Mouse (Mus musculus): Measurements from ENCODE around the gene Btbd35f26. TPM values are rescaled to one million over a fixed set of nuclear protein-coding genes. Genes with fewer than 3 reads are reported as not detected.
"Not testable (repeated sequence)": the region's sequence is repeated elsewhere in the genome, so short reads cannot be mapped to it uniquely, and the experiment has no call there.

Gene Btbd35f26
- not detected for total RNA-seq (2021)

DNA sequence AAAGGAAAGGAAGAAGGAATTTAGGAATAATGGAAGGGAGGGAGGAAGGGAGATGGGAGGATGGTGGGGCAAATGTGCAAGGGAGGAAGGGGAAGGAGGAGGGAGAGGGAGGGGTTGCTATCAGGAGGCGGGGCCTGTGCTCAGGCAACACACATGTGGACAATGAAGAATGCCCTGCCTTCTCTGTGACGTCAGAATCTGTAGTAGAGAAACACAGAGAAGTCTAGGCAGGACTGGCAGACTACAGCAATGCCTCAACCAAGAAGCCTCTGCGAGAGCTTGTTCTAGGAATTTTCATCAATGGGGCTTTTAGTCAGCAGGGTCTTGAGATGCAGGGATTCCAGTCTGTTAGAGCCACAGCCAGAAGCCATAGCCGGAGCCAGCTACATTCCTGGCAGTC is at the start of gene Btbd35f26:
Gene Btbd35f26, plus strand, starts transcription at position 301 of the 400 bp plus-strand sequence.
- DNase-seq, result not testable (repeated sequence)

DNA sequence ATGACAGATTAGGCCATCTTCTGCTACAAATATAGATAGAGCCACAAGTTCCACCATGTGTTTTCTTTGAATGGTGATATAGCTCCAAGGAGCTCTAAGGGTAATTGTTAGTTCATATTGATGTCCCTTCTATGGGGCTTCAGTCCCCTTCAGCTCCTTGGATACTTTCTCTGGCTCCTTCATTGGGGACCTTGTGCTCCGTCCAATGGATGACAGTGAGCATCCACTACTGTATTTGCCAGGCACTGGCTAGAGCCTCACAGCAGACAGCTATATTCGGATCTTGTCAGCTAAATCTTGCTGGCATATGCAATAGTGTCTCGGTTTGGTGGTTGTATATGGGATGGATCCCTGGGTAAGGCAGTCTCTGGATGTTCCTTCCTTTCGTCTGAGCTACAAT is 5.7 kb downstream of the Btbd35f26 start:
- not testable (repeated sequence) for DNase-seq

DNA sequence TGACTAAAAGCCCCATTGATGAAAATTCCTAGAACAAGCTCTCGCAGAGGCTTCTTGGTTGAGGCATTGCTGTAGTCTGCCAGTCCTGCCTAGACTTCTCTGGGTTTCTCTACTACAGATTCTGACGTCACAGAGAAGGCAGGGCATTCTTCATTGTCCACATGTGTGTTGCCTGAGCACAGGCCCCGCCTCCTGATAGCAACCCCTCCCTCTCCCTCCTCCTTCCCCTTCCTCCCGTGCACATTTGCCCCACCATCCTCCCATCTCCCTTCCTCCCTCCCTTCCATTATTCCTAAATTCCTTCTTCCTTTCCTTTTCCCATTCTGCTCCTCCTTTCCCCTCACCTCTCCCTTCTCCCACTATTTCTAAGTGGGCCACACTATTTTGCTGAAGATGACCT is 47.6 kb downstream of the Btbd35f26 start, which contains the start of gene Btbd35f19:
Gene Btbd35f19, minus strand, starts transcription at position 101 of the 400 bp plus-strand sequence.
- DNase-seq, result not testable (repeated sequence)

Other genes starting within 250 kb of the Btbd35f26 start
- not detected for gene Btbd35f29, start 218.8 kb upstream of the Btbd35f26 start, total RNA-seq (2021)
- not detected for gene Spin2f, start 82.6 kb upstream of the Btbd35f26 start, total RNA-seq (2021)
- gene Btbd35f19, start 47.5 kb downstream of the Btbd35f26 start, total RNA-seq (2021), result not detected
- gene Gm21883, start 237.8 kb downstream of the Btbd35f26 start, total RNA-seq (2021), result not detected